Mouse (Mus musculus) bone marrow, adult 2 months (tissue): ENCODE data around the gene Tas2r120.

Source experiments
- CTCF ChIP-seq: fragments of 200-500 bp; IDR thresholded peaks from 2 replicates; pipeline ENCODE4 v1.5.1; 2011; ENCODE audit warnings: low read length, control low read depth; ENCODE audit not compliant: control insufficient read depth, insufficient read depth
- POLR2A ChIP-seq: fragments of 200-500 bp; IDR thresholded peaks from 2 replicates; pipeline ENCODE4 v1.6.1; 2011; ENCODE audit warnings: low read depth, mild to moderate bottlenecking, control low read depth, low read length, borderline replicate concordance; ENCODE audit not compliant: control insufficient read depth

- TF ChIP-seq CTCF (no peak), POLR2A (no peak)
These were observed at the start of gene Tas2r120 for GRCm38 (mm10) chr6:132656653-132657052.
